Mouse (Mus musculus): ENCODE data around the gene Zfyve1. TPM values are rescaled to one million over a fixed set of nuclear protein-coding genes. Genes with fewer than 3 reads are reported as not detected.
A peak's percentile ranks its signal among the peaks of the same experiment; 100 is the strongest.
"Not testable (repeated sequence)": the region's sequence is repeated elsewhere in the genome, so short reads cannot be mapped to it uniquely, and the experiment has no call there.

Zfyve1 gene
- polyA plus RNA-seq (2016; fragmentation: Nextera tagmentation; extraction: Ambion mirVana), result 27.0 and 31.6 TPM in 2 replicates

- H3K9me3 ChIP-seq, result no peaks in the 10 kb centered on the region
- H3K27me3 ChIP-seq, result no peaks in the 10 kb centered on the region
- under 1% methylated on average over 28 of the region's 28 CpGs for WGBS
- peak within 1 kb of the TSS; percentile 61 for H3K4me2 ChIP-seq (replicated peaks)
- peak within 1 kb of the TSS; percentile 90 for H3K27ac ChIP-seq
- H3K36me3 ChIP-seq, result peaks cover 23% of the 10 kb centered on the region
- peak within 1 kb of the TSS; percentile 97 for H3K4me3 ChIP-seq
- H3K4me1 ChIP-seq, result 0 out of 2 replicates have a peak, but pooled peaks cover 16% of the 10 kb centered on the region
- peak; percentile 98 for ATAC-seq (ENCODE audit: insufficient number of reproducible peaks, insufficient read depth, low FRiP score, low TSS enrichment)
- H3K9ac ChIP-seq, result peak within 1 kb of the TSS; percentile 97
Measured at GRCm38 (mm10) chr12:83597025-83597501, at the start of gene Zfyve1. Gene Zfyve1 (minus strand): TSS chr12:83597222.

GRCm38 (mm10) chr12:83643116-83643515 is 46.1 kb upstream of the Zfyve1 start:
- no peak overlapping the region for H3K9ac ChIP-seq
- H3K4me3 ChIP-seq, result no peak overlapping the region
- H3K9me3 ChIP-seq, result no peaks in the 10 kb centered on the region
- no peaks in the 10 kb centered on the region for H3K27me3 ChIP-seq
- H3K36me3 ChIP-seq, result peaks cover 52% of the 10 kb centered on the region
- ATAC-seq (ENCODE audit: insufficient number of reproducible peaks, insufficient read depth, low FRiP score, low TSS enrichment), result no peak
- 94% methylated on average over 1 of the region's 1 CpGs for WGBS
- H3K4me2 ChIP-seq (replicated peaks), result no peak overlapping the region
- H3K27ac ChIP-seq, result no peak overlapping the region
- no peaks in the 10 kb centered on the region for H3K4me1 ChIP-seq

- no peak for ATAC-seq (ENCODE audit: insufficient number of reproducible peaks, insufficient read depth, low FRiP score, low TSS enrichment)
- H3K9ac ChIP-seq, result no peak overlapping the region
- H3K9me3 ChIP-seq, result no peaks in the 10 kb centered on the region
- no peak overlapping the region for H3K27ac ChIP-seq
- no peaks in the 10 kb centered on the region for H3K27me3 ChIP-seq
- H3K4me3 ChIP-seq, result no peak overlapping the region
- H3K4me1 ChIP-seq, result no peaks in the 10 kb centered on the region
- no peak overlapping the region for H3K4me2 ChIP-seq (replicated peaks)
- H3K36me3 ChIP-seq, result peaks cover 57% of the 10 kb centered on the region
- WGBS, result 89% methylated on average over 2 of the region's 2 CpGs
Measured at GRCm38 (mm10) chr12:83641233-83641632, 44.2 kb upstream of the Zfyve1 start.

- Histone ChIP-seq H3K4me3 (0 out of 2 replicates have a peak overlapping the region, but pooled peaks have one; percentile 15), H3K9ac (no peak overlapping the region), H3K36me3 (peaks cover 26% of the 10 kb centered on the region), H3K9me3 (no peaks in the 10 kb centered on the region), H3K27me3 (no peaks in the 10 kb centered on the region), H3K27ac (no peak overlapping the region), H3K4me1 (peaks cover 6% of the 10 kb centered on the region; the same call in 1 of the 2 replicates), H3K4me2 (replicated peaks) (peak overlapping the region; percentile 62)
- WGBS, result 34% methylated on average over 2 of the region's 2 CpGs
- no peak for ATAC-seq (ENCODE audit: insufficient number of reproducible peaks, insufficient read depth, low FRiP score, low TSS enrichment)
Measured at GRCm38 (mm10) chr12:83633807-83634206, 36.8 kb upstream of the Zfyve1 start.

- peak; percentile 61 for ATAC-seq (ENCODE audit: insufficient number of reproducible peaks, insufficient read depth, low FRiP score, low TSS enrichment)
- H3K4me3 ChIP-seq, result peak overlapping the region; percentile 92
- H3K4me1 ChIP-seq, result peaks cover 6% of the 10 kb centered on the region; the same call in 1 of the 2 replicates
- H3K4me2 ChIP-seq (replicated peaks), result peak overlapping the region; percentile 62
- H3K9me3 ChIP-seq, result no peaks in the 10 kb centered on the region
- WGBS, result under 1% methylated on average over 20 of the region's 20 CpGs
- H3K27ac ChIP-seq, result peak overlapping the region; percentile 93
- H3K9ac ChIP-seq, result peak overlapping the region; percentile 98
- peaks cover 20% of the 10 kb centered on the region for H3K36me3 ChIP-seq
- no peaks in the 10 kb centered on the region for H3K27me3 ChIP-seq
Measured at GRCm38 (mm10) chr12:83632680-83633025, 35.6 kb upstream of the Zfyve1 start.

- Histone ChIP-seq H3K36me3 (peaks cover 13% of the 10 kb centered on the region), H3K4me3 (peak overlapping the region; percentile 92), H3K27me3 (no peaks in the 10 kb centered on the region), H3K4me2 (replicated peaks) (peak overlapping the region; percentile 62), H3K9ac (peak overlapping the region; percentile 98), H3K9me3 (no peaks in the 10 kb centered on the region), H3K27ac (peak overlapping the region; percentile 93), H3K4me1 (peaks cover 6% of the 10 kb centered on the region; the same call in 1 of the 2 replicates)
- ATAC-seq (ENCODE audit: insufficient number of reproducible peaks, insufficient read depth, low FRiP score, low TSS enrichment), result peak; percentile 100
- WGBS, result under 1% methylated on average over 56 of the region's 68 CpGs
Measured at GRCm38 (mm10) chr12:83631743-83632679, 35.0 kb upstream of the Zfyve1 start.

- not testable (repeated sequence) for H3K9me3 ChIP-seq; H3K27me3 ChIP-seq; ATAC-seq (ENCODE audit: insufficient number of reproducible peaks, insufficient read depth, low FRiP score, low TSS enrichment); H3K36me3 ChIP-seq; H3K4me1 ChIP-seq
- Histone ChIP-seq H3K4me2 (replicated peaks) (peak within 1 kb of the TSS; percentile 62), H3K27ac (peak within 1 kb of the TSS; percentile 93), H3K4me3 (peak within 1 kb of the TSS; percentile 92), H3K9ac (peak within 1 kb of the TSS; percentile 98)
- WGBS, result no CpG with 5 or more reads among the region's 5 CpGs
Measured at GRCm38 (mm10) chr12:83630936-83631335, 33.9 kb upstream of the Zfyve1 start, which contains the start of gene Rbm25. Gene Rbm25 (plus strand): TSS chr12:83631236.

- 70% methylated on average over 1 of the region's 1 CpGs for WGBS
- Histone ChIP-seq H3K4me3 (no peak overlapping the region), H3K4me1 (no peaks in the 10 kb centered on the region), H3K27me3 (no peaks in the 10 kb centered on the region), H3K9ac (no peak overlapping the region), H3K9me3 (no peaks in the 10 kb centered on the region), H3K27ac (no peak overlapping the region), H3K4me2 (replicated peaks) (no peak overlapping the region), H3K36me3 (no peaks in the 10 kb centered on the region)
- ATAC-seq (ENCODE audit: insufficient number of reproducible peaks, insufficient read depth, low FRiP score, low TSS enrichment), result no peak
Measured at GRCm38 (mm10) chr12:83624321-83624720, 27.3 kb upstream of the Zfyve1 start.

- 81% methylated on average over 6 of the region's 6 CpGs for WGBS
Measured at GRCm38 (mm10) chr12:83622031-83622755, 25.2 kb upstream of the Zfyve1 start.

GRCm38 (mm10) chr12:83620694-83621093 is 23.7 kb upstream of the Zfyve1 start:
- H3K36me3 ChIP-seq; H3K4me2 ChIP-seq (replicated peaks); H3K9me3 ChIP-seq; H3K27me3 ChIP-seq; ATAC-seq (ENCODE audit: insufficient number of reproducible peaks, insufficient read depth, low FRiP score, low TSS enrichment); H3K4me3 ChIP-seq; H3K27ac ChIP-seq; H3K9ac ChIP-seq; H3K4me1 ChIP-seq: not testable (repeated sequence)
- WGBS, result 61% methylated on average over 23 of the region's 23 CpGs

More at GRCm38 (mm10) chr12:83622031-83622755, 25.2 kb upstream of the Zfyve1 start:
- Histone ChIP-seq H3K27ac (no peak overlapping the region), H3K27me3 (no peaks in the 10 kb centered on the region), H3K36me3 (no peaks in the 10 kb centered on the region), H3K9me3 (no peaks in the 10 kb centered on the region), H3K4me2 (replicated peaks) (no peak overlapping the region), H3K4me3 (no peak overlapping the region), H3K4me1 (no peaks in the 10 kb centered on the region), H3K9ac (no peak overlapping the region)
- no peak for ATAC-seq (ENCODE audit: insufficient number of reproducible peaks, insufficient read depth, low FRiP score, low TSS enrichment)

- Histone ChIP-seq H3K4me2 (replicated peaks) (no peak overlapping the region), H3K36me3 (no peaks in the 10 kb centered on the region), H3K27me3 (no peaks in the 10 kb centered on the region), H3K9me3 (no peaks in the 10 kb centered on the region), H3K4me1 (no peaks in the 10 kb centered on the region), H3K4me3 (no peak overlapping the region), H3K9ac (no peak overlapping the region), H3K27ac (no peak overlapping the region)
- whole genome bisulfite sequencing, result 89% methylated on average over 2 of the region's 2 CpGs
- no peak for ATAC-seq (ENCODE audit: insufficient number of reproducible peaks, insufficient read depth, low FRiP score, low TSS enrichment)
Measured at GRCm38 (mm10) chr12:83618981-83619380, 22.0 kb upstream of the Zfyve1 start.
